Mouse (Mus musculus) common myeloid progenitor, adult 5-6 weeks (primary cell): ENCODE measurements at regions not wholly inside any gene's neighbourhood (a gene's known extent, or its start where the extent isn't known, plus 50 kb on each side); places are given as distances from the start of the nearest gene placed in this dataset.

ENCODE experiments used
- ATAC-seq: replicated peaks from 2 replicates; pipeline ENCODE4 v1.8.0; 2016; ENCODE audit warnings: low read depth, mild to moderate bottlenecking, moderate TSS enrichment, inconsistent platforms; ENCODE audit not compliant: poor library complexity, severe bottlenecking

DNA sequence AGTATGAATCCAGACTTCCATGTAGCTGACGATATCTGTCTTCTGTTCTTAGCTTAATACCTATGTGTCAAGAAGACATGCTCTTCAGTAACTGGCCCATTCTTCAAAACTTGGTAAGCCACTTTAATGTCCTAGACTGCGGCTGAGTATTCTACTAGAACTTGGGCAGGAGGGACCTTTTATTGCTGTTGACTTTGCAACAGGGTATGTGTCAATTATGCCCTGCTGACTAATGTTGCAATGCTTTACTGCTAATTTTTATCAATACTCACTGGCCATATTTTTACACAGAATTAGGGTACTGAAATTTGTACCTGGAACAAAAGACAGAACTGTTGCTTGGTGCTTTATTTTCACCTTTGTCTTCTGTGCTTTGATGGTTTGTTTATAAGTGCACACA is 746.9 kb downstream of the Ppargc1a start:
- no peak for ATAC-seq

DNA sequence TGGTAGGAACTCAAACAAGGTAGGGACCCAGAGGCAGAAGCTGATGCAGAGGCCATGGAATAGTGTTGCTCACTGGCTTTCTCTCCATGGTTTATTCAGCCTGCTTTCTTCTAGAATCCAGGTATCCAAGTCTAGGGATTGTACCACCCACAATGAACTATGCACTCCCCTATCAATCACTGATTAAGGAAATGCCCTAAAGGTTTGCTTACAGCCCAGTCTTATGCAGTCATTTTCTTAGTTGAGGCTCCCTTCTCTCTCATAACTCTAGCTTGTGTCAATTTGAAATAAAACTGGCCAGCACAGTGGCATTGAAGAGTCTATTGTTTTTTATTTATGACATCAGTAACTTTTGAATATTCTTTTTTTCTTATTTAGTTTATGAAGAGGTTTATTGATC is 747.6 kb downstream of the Ppargc1a start:
- ATAC-seq: no peak

DNA sequence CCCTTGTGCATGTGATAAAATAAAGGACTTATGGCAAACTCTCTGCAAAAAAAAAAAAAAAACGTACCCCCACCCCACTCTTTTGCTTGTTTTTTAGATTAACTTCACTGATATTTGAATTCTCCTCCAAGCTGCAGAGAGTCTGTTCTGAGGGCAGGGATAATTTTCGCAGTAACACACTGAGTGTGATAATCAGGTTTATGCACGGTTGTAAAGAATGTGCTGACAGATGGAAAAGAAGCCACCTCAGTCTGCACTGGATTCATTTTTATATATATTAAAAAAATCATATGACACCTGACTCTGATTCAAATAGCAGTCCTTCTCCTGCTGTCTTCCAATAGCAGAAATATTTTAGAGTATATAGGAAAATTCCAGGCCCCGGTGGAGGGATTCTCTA is 736.5 kb upstream of the Adgra3 start:
- ATAC-seq: no peak

DNA sequence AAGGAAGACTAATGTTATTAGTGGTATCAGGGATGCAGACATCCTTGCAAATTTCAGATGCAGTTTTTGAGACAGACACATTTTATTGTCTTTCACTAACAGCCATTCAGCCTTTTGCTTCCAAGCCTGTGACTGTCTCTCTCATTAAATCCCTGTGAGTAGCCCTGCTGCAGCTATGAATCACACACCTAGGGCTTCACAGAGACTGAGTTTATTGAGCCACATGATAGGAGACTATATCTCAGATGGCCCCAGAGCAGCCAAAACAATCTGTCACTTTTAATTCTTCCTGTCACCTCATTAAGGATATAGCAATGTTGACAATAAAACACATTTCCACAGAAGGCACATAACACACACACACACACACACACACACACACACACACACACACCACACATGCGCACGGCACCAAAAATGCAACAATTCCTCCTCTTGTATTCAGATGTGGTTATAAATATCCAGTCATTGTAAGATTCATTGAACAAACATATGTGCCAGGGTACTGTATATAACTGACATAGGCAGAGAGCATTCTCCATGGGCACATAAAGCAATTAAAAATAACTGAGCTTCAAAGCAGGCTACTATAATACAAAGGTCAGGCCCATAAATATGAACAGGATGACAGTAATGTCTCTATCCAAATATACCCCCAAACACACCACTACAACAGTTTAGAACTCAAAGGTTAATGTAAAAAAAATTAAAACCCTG is 735.8 kb upstream of the Adgra3 start:
- ATAC-seq: no peak

DNA sequence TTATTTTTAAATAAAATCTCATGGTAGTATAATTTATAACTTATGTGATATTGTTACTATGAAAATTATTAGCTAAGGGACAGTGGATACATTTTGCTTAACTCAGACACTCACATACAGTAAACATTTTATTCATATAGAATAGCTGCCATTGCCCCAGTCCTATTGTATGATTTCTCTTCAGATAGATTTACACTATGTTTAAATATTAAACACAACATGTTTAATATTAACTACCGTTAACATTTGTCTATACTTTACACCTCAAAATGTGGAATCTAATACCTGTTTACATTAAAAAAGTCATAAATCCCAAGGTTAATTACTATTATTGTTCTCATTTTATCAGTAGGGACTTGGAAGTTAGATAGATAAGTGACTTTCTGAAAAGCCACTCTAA is 734.8 kb upstream of the Adgra3 start:
- ATAC-seq: no peak

DNA sequence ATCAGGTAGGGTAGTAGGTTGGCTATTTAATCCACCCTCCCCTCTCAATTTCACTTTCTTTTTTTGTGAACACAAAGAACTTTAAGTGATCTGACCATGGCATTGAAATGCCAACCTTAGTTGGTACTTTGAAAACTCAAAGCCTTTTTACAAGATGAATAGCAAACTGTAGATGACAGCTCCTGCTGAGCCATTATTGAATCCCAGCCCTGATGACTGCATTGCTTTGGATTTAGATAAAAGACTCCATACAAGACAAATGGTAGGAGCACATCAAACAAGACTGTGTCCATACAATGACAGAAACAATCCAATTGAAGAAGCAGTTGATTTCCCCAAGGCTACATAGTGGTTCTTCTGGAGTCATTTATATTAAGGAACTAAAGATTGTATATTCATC is 726.5 kb upstream of the Adgra3 start:
- no peak for ATAC-seq

DNA sequence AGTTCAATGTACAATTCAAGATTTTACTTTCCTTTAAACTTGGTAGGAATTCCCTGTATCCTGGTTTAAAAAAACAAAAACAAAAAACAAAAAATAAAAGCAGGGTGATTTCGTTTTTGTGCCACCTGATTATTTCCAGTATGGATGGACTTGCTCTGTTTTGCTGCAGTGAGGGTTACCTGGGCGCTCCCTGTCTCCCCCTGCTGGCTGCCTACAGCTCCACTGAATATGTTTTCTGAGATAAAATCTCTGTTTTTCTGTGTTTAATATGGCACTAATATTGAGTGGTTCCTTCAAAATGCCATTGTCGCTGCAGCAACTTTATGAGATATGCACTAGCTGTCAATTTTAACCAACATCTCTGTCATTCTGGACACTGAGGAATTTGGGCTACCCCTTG is 720.3 kb upstream of the Adgra3 start:
- no peak for ATAC-seq

DNA sequence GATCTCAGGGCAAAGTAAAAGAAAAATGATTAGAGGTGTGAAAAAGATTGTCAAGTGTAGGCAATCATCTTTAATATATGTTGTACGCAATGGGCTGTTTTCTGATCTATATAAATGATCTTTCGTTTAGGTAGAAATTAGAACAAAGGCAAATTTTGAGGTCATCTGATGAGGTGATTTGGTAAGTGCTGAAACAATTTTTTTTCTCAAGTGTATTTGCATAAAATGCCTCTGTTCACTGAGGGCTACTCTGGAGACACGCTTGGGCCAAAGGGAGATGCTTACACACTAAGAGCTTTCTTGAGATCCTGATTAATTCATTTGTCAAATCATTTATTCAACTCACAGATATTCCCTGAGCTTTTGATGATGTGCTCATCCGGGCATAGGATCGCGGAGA is 719.4 kb upstream of the Adgra3 start:
- no peak for ATAC-seq

DNA sequence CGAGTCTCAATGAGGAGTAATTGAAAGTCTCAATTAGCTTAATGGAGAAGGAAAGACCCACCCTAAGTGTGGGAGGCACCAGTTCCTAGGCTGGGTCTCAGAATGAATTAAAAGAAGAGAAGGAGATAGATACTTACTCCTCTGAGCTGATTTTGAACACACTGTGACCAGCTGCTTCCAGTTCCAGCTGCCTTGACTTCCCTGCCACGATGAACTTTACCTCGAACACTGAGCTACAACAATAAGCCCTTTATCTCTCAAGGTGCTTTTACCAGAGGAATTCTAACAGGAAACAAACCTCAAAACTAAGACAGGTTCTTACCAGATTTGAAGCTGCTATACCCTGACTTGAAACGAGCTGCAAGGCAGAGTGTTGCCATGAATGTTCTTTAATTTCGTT is 703.5 kb upstream of the Adgra3 start:
- no peak for ATAC-seq

DNA sequence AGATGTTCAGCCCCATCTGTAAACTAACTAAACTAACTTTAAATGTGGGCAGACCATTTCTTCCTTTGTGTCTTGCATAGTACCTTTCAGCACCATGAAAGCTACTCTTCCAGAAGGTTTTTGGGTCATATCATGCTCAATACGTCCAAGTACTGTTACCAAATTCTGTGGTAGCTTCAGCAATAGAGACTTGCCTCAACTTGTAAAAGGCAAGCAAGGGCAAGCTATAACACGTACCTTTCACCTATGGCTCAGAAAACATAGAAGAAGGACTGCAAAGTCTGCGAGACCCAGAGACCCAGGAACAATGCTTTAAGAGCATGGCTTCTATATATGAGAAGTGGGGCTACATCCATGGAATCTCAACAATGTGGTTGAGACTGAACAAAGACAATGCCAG is 701.6 kb upstream of the Adgra3 start:
- no peak for ATAC-seq

DNA sequence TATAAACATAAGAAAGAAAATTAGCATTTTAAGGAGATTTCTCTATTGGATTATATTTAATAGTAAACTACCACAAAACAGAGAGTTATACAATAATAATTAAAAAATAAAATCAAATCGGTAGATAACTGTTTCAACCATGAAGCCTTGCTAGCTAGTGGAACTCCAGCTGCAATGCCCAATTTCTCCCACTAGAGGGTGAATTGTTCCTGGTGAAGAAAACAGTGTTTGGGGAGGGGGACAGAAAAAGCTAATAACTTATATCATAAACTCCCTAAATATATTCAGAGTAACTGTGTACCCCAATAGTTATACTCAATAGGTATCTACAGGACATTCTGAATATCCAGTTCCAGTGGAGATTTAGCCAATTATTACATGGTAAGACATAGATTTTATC is 694.0 kb upstream of the Adgra3 start:
- ATAC-seq: 0 out of 2 replicates have a peak, but pooled peaks have one; percentile 39

DNA sequence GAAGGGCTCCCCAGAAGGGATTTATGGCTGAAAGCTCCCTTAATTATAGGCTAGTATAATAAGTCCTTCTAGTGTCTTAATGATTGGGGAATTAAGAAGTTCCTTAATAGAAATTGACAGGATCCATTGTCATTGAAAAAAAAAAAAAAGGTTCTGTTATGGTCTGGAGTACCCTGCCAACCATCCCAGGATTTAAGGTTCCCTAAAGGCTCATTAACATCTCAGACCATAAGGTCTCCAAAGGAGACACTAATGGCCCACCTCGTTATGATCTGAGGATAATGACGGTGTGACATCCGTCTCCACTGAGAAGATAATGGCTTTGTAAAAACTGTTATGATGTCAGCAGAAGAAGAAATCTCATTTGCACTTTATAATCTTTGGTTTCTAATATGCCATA is 692.6 kb upstream of the Adgra3 start:
- no peak for ATAC-seq

DNA sequence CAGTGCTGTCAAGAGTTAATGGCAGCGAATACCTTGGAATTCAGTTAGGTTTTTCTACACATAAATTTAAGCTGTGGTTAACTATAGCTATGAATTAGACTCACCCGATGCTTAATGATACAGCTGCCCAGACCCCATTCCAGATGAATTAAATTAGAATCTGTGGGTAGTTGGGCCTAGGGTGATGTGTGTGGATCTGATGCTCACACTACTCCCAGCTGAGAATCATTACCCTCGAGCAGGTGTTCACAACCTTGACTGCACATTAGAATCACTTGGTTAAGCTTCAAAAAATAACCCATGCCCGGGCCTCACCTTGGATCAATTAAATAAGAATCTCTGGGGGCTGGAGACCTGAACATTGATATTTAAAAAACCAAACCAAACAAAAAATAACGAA is 684.2 kb upstream of the Adgra3 start:
- no peak for ATAC-seq

DNA sequence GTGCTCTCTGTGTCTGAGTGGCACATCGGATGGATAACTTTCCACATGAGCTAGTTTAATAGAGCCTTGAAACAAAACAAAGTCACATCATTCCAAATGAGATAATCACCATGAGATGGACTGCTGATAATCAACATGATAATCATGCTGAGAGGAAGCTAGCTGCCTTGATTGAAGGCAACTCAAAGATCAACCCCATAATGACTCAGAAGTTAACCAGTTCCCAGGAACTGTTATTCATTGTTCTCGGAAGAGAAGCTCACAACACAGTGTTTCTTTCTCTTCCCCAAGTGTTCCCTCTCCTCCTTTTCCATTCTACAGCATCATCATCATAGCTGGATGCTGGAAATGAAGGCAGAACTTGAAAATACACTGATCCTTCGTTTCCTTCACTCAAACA is 674.9 kb upstream of the Adgra3 start:
- no peak for ATAC-seq

DNA sequence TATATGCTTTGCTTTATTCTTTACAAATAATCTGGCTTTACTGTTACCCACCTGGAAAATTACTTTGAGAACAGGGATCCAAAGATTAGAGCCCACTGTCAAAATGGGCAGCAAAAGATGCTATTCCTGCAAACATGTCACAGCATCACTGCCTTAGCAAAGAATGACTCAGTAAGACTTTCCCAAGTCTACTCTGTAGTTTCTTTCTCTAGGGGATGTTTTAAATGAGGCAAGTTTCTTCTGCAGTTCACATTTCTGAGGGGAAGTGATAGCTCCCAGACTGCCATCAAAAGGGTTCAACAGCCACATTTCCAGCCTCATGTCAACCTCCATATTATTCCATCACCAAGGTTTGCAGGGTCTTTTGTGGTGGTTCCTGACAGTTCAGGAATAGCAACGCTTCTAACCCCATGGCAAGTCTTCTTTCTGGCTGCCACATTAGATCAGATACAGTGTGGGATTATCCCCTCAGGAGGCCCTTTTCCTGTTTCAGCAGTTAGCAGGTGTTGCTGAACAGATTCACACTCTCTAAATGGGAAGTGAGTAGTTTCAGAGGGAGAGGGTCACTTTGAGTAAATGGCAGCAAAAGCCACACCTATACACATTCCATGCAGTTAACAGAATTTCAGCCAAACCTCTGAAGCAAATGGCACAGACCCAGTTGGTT is 669.7 kb upstream of the Adgra3 start:
- ATAC-seq: no peak

DNA sequence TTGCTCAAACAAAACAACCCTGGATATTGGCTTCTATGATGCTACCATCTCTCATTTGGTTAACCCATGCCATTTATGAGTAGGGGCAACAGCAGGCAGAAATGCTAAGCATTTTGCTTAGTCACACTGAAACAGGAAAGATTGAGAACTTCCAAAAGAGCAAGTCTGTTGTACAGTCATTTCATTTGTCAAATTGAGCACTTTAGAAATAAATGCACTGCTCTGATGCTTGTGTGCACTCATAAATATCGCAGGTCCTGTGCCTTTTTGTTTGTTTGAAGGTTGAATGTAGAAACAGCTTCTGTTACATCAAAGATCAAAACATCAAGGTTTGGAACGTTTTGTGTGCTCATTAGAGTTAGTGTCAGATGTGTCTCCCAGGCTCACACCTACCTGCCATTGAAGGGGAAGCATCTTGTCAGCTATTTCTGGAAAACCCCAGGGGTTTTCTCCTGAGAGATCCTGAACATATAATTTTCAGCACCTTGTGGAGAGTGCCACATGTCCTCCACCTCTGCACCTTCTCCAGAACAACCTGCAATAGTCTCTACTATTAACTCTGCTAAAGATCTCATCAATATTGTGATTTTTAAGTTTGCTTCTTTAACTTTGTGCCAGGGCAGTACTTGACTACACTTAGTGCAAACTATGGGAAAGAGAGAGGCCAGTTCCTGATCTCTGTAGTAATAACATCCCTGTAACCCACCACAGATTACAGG is 648.3 kb upstream of the Adgra3 start:
- no peak for ATAC-seq

DNA sequence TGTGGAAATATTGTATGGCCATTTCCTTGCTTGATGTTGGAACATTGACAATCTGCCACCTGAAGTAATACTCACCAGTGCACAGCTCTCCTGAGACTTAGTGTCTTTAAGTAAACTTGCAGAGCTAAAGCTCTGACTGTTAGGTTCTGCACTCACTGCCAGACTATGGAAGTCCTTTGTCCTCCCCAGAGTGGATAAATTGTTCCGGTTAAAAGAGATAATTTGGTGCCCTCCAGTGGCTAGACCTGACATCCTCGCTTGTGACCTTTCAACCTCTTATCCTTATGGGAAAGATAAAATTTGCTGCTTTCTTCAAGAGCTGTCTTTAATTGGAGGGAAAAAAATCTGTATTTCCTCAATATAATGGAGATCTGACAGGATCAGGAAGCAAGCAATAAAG is 639.3 kb upstream of the Adgra3 start:
- ATAC-seq: no peak

DNA sequence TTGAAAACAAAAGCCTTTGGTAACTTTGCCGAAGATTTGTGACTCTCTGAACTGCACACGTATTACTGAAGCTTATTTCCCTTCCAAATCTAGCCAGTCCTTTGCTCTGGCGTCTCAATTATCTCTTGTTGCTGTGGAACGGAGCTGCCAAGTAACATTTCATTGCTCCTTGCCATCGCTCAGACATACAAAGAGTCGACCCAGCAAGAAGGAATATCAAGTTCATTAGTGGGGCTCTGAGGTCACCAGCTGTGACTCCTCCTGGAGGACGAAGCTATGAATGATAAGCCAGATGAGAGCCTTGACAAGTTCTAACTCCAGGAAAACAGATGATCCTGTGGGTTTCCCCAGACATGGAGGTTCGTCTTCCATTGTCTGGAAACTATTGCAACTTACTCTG is 638.8 kb upstream of the Adgra3 start:
- ATAC-seq: no peak

DNA sequence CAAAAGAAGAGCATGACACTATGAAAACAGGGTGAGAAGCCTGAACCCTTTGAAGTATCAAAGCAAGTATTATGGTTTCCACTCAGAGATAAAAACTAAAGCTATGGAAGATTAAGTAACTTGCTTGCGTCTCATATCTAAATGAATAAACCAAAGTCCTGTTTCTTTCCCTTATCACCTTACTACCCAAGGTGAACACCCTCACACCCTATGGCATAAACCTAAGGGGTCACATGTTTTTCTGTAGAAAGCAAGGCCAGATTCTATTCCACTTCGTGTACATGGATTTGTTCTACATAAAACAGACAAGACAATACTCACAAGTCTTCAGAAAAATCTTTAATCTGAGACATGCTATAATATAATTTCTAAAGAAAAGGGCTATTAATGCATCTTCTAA is 629.6 kb upstream of the Adgra3 start:
- no peak for ATAC-seq

DNA sequence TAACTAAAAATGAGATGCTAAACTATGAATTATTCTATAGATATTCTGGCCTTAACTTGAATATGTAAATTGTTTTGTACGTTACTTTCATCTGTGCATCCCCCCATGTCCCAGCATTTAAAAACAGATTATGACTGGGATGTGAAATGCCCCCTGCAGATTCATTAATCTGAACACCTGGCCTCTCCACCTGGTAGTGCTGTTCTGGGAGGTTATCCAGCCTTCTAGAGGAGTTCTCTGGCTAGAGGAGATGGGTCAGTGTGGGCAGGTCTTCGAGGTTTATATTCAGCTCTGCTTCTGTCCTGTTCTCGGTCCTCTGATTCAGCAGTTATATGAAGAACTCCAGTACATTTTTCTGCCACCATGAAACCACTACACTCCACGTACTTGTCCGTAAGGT is 625.2 kb upstream of the Adgra3 start:
- no peak for ATAC-seq

DNA sequence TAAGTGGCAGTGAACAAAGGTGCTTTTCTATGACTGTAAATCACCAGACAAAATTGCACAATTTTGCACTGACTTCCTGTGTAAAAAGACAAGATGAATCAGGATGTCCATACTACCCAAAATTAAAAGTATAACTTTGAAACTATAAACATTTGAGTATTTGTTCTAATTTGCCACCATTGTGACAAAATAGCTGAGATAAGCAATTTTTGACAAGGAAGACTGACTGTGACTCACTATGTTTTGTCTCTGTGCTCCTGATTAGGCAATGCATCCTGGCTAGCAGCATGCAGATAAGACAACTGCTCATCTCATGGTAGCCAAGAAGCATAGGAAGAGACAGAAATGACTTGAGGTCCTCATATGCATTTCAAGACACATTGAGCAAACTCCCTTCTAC is 577.7 kb upstream of the Adgra3 start:
- no peak for ATAC-seq

DNA sequence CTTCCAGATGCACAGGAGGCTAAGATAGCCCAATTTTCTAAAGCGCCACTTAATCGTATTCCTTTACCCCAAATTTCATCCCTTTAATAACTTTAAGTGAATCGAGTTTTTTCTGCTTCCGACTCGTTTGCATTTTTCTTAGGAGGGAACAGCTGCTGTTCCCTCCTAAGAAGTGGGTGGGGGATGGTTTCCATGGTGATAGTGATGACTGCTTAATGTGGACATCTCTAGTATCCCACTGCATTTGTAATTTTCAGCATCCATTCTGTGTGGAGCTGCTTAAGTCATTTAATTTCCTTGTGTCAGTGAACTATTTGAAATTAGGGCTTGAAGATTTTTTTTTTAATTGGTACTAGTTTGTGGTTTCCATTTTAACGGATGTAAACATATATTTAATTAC is 567.8 kb upstream of the Adgra3 start:
- no peak for ATAC-seq
